Mouse (Mus musculus): ENCODE data around the gene Sgsm3.

Sgsm3 gene

GRCm38 (mm10) chr15:80979611-80980010 is 2.0 kb downstream of the Sgsm3 start:
- DNase-seq (ENCODE audit: low spot score in 2 of 2) = no peak

GRCm38 (mm10) chr15:80981176-80981575 is 3.6 kb downstream of the Sgsm3 start:
- DNase-seq (ENCODE audit: low spot score in 2 of 2) = no peak

- DNase-seq (ENCODE audit: low spot score in 2 of 2) = no peak
Observed at GRCm38 (mm10) chr15:80983264-80983663, 5.7 kb downstream of the Sgsm3 start.

GRCm38 (mm10) chr15:80988331-80988730 is 10.8 kb downstream of the Sgsm3 start:
- no peak for DNase-seq (ENCODE audit: low spot score in 2 of 2)

GRCm38 (mm10) chr15:80989712-80990111 is 12.1 kb downstream of the Sgsm3 start:
- peak in 1 of 2 experiments; percentile 51 for DNase-seq (ENCODE audit: low spot score in 2 of 2)

GRCm38 (mm10) chr15:80994959-80995358 is 17.4 kb downstream of the Sgsm3 start:
- DNase-seq (ENCODE audit: low spot score in 2 of 2) = no peak

- no peak for DNase-seq (ENCODE audit: low spot score in 2 of 2)
Observed at GRCm38 (mm10) chr15:80996090-80996835, 18.7 kb downstream of the Sgsm3 start.

GRCm38 (mm10) chr15:80997077-80997476 is 19.5 kb downstream of the Sgsm3 start:
- DNase-seq (ENCODE audit: low spot score in 2 of 2) = no peak

GRCm38 (mm10) chr15:81000419-81001138 is 23.0 kb downstream of the Sgsm3 start:
- no peak for DNase-seq (ENCODE audit: low spot score in 2 of 2)

- DNase-seq (ENCODE audit: low spot score in 2 of 2) = no peak
Observed at GRCm38 (mm10) chr15:81006127-81006735, 28.7 kb downstream of the Sgsm3 start.

- no peak for DNase-seq (ENCODE audit: low spot score in 2 of 2)
Observed at GRCm38 (mm10) chr15:81007339-81007738, 29.8 kb downstream of the Sgsm3 start.

GRCm38 (mm10) chr15:81007905-81008304 is 30.3 kb downstream of the Sgsm3 start:
- no peak for DNase-seq (ENCODE audit: low spot score in 2 of 2)

- DNase-seq (ENCODE audit: low spot score in 2 of 2) = no peak
Observed at GRCm38 (mm10) chr15:81008689-81009123, 31.1 kb downstream of the Sgsm3 start.

- DNase-seq (ENCODE audit: low spot score in 2 of 2) = no peak
Observed at GRCm38 (mm10) chr15:81010114-81010513, 32.5 kb downstream of the Sgsm3 start.

- DNase-seq (ENCODE audit: low spot score in 2 of 2) = no peak
Observed at GRCm38 (mm10) chr15:81011523-81011922, 34.0 kb downstream of the Sgsm3 start.

GRCm38 (mm10) chr15:81012359-81012758 is 34.8 kb downstream of the Sgsm3 start:
- no peak for DNase-seq (ENCODE audit: low spot score in 2 of 2)

- no peak for DNase-seq (ENCODE audit: low spot score in 2 of 2)
Observed at GRCm38 (mm10) chr15:81013186-81013585, 35.6 kb downstream of the Sgsm3 start.

GRCm38 (mm10) chr15:81015068-81015744 is 37.6 kb downstream of the Sgsm3 start:
- DNase-seq (ENCODE audit: low spot score in 2 of 2) = no peak

GRCm38 (mm10) chr15:81016488-81016887 is 38.9 kb downstream of the Sgsm3 start:
- DNase-seq (ENCODE audit: low spot score in 2 of 2) = no peak

GRCm38 (mm10) chr15:81017308-81017707 is 39.7 kb downstream of the Sgsm3 start:
- DNase-seq (ENCODE audit: low spot score in 2 of 2) = no peak

GRCm38 (mm10) chr15:81021377-81021776 is 43.8 kb downstream of the Sgsm3 start:
- DNase-seq (ENCODE audit: low spot score in 2 of 2) = no peak

- no peak for DNase-seq (ENCODE audit: low spot score in 2 of 2)
Observed at GRCm38 (mm10) chr15:81022437-81022836, 44.9 kb downstream of the Sgsm3 start.

Measured in urinary bladder, adult 18-20 months (tissue).